Mouse (Mus musculus) cortical plate, adult 2 months (tissue): ENCODE results near the gene Gemin5.

Experiments
- CTCF ChIP-seq: fragments of 200-500 bp; IDR thresholded peaks from 2 replicates; pipeline ENCODE4 v1.5.1; 2011; ENCODE audit warnings: mild to moderate bottlenecking, control low read depth, low read length; ENCODE audit not compliant: insufficient read depth; ENCODE audit errors: extremely low read depth
- POLR2A ChIP-seq: fragments of 200-500 bp; IDR thresholded peaks from 2 replicates; pipeline ENCODE4 v1.6.1; 2011; ENCODE audit warnings: mild to moderate bottlenecking, low read length, control low read depth; ENCODE audit not compliant: insufficient read depth; ENCODE audit errors: extremely low read depth

GRCm38 (mm10) chr11:58135296-58135695 lies 33.0 kb downstream of the Gemin5 start:
- TF ChIP-seq CTCF (no peak), POLR2A (no peak)
